Mouse (Mus musculus) cerebellum, adult 2 months (tissue): ENCODE results near the gene Ifnar2.

ENCODE experiments used
- CTCF ChIP-seq: fragments of 200-500 bp; IDR thresholded peaks from 2 replicates; pipeline ENCODE4 v1.5.1; 2011; ENCODE audit warnings: low read depth, mild to moderate bottlenecking, control low read depth, low read length, moderate library complexity, borderline replicate concordance; ENCODE audit not compliant: insufficient read depth
- POLR2A ChIP-seq: fragments of 200-500 bp; IDR thresholded peaks from 2 replicates; pipeline ENCODE4 v1.6.1; 2011; ENCODE audit warnings: low read length, control low read depth, borderline replicate concordance; ENCODE audit not compliant: insufficient read depth

- TF ChIP-seq CTCF (no peak), POLR2A (no peak)
Measured at GRCm38 (mm10) chr16:91391421-91391820, 18.8 kb downstream of the Ifnar2 start, which contains the start of gene Gm21970.
